Mouse (Mus musculus): ENCODE results near the gene Nxpe4.

DNA sequence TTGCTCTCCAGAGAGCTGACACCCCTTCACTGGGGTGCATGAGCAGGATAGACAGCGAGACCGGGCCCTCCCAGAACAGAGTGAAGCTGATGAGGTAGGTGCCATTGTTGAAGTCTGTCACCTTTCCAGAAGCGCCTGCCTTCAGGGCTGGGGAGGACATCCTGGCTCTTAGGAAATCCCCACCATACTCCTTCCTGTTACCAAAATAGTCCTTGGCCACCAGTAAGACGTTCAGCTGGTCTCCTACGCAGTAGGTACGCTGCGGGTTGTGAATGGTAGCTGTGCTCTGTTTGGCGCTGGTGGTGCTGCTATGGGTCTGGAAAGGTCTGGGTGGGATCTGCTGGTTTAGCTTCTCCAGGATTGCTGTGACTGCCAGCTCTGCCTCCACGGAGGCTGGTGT lies 164.5 kb downstream of the Nxpe4 start:
- TF ChIP-seq CTCF (IDR thresholded peaks at IDR 0.05; ENCODE audit: borderline replicate concordance, control insufficient read depth, extremely low read depth, insufficient read depth, low read length, poor library complexity), result no peak
- no peak for TF ChIP-seq POLR2A (IDR thresholded peaks at IDR 0.05; ENCODE audit: control insufficient read depth, extremely low read depth, insufficient read depth, low read length, poor library complexity)

All from thymus, adult 2 months (tissue).